Mouse (Mus musculus): ENCODE measurements around the gene Ptpn20. TPM values are rescaled to one million over a fixed set of nuclear protein-coding genes. Genes with fewer than 3 reads are reported as not detected.

Gene Ptpn20
- polyA plus RNA-seq (2012; ENCODE audit: insufficient read depth, insufficient read length, missing spikeins) = not detected in 2 replicates

GRCm38 (mm10) chr14:33588951-33589350 is at the start of gene Ptpn20:
Ptpn20 (plus strand) TSS chr14:33589207.
- Histone ChIP-seq H3K4me1 (ENCODE audit: control insufficient read depth, insufficient read depth, low read length) (no peaks in the 10 kb centered on the region), H3K4me3 (ENCODE audit: insufficient read depth, low read length) (no peak within 1 kb of the TSS), H3K27ac (ENCODE audit: insufficient read depth, low read depth, low read length) (no peak within 1 kb of the TSS)
- TF ChIP-seq CTCF (IDR thresholded peaks at IDR 0.05; ENCODE audit: low read depth, low read length) (no peak), POLR2A (IDR thresholded peaks at IDR 0.05; ENCODE audit: borderline replicate concordance, low read depth, low read length) (no peak)

- H3K27ac ChIP-seq (ENCODE audit: insufficient read depth, low read depth, low read length) = no peak overlapping the region
- TF ChIP-seq CTCF (IDR thresholded peaks at IDR 0.05; ENCODE audit: low read depth, low read length) = no peak
- no peak for TF ChIP-seq POLR2A (IDR thresholded peaks at IDR 0.05; ENCODE audit: borderline replicate concordance, low read depth, low read length)
- no peak overlapping the region for H3K4me3 ChIP-seq (ENCODE audit: insufficient read depth, low read length)
- no peaks in the 10 kb centered on the region for H3K4me1 ChIP-seq (ENCODE audit: control insufficient read depth, insufficient read depth, low read length)
Measured at GRCm38 (mm10) chr14:33539559-33540167, 49.3 kb upstream of the Ptpn20 start.

- TF ChIP-seq CTCF (IDR thresholded peaks at IDR 0.05; ENCODE audit: low read depth, low read length) = no peak
- no peak for TF ChIP-seq POLR2A (IDR thresholded peaks at IDR 0.05; ENCODE audit: borderline replicate concordance, low read depth, low read length)
- Histone ChIP-seq H3K27ac (ENCODE audit: insufficient read depth, low read depth, low read length) (no peak overlapping the region), H3K4me1 (ENCODE audit: control insufficient read depth, insufficient read depth, low read length) (no peaks in the 10 kb centered on the region), H3K4me3 (ENCODE audit: insufficient read depth, low read length) (no peak overlapping the region)
Measured at GRCm38 (mm10) chr14:33545565-33546143, 43.4 kb upstream of the Ptpn20 start.

GRCm38 (mm10) chr14:33548650-33549049 is 40.4 kb upstream of the Ptpn20 start:
- no peak for TF ChIP-seq CTCF (IDR thresholded peaks at IDR 0.05; ENCODE audit: low read depth, low read length)
- TF ChIP-seq POLR2A (IDR thresholded peaks at IDR 0.05; ENCODE audit: borderline replicate concordance, low read depth, low read length) = no peak
- H3K27ac ChIP-seq (ENCODE audit: insufficient read depth, low read depth, low read length) = no peak overlapping the region
- H3K4me3 ChIP-seq (ENCODE audit: insufficient read depth, low read length) = no peak overlapping the region
- no peaks in the 10 kb centered on the region for H3K4me1 ChIP-seq (ENCODE audit: control insufficient read depth, insufficient read depth, low read length)

- Histone ChIP-seq H3K4me3 (ENCODE audit: insufficient read depth, low read length) (no peak overlapping the region), H3K4me1 (ENCODE audit: control insufficient read depth, insufficient read depth, low read length) (no peaks in the 10 kb centered on the region), H3K27ac (ENCODE audit: insufficient read depth, low read depth, low read length) (no peak overlapping the region)
- TF ChIP-seq CTCF (IDR thresholded peaks at IDR 0.05; ENCODE audit: low read depth, low read length) (no peak), POLR2A (IDR thresholded peaks at IDR 0.05; ENCODE audit: borderline replicate concordance, low read depth, low read length) (no peak)
Measured at GRCm38 (mm10) chr14:33549856-33550255, 39.2 kb upstream of the Ptpn20 start.

GRCm38 (mm10) chr14:33570737-33571136 is 18.3 kb upstream of the Ptpn20 start:
- H3K27ac ChIP-seq (ENCODE audit: insufficient read depth, low read depth, low read length) = no peak overlapping the region
- TF ChIP-seq CTCF (IDR thresholded peaks at IDR 0.05; ENCODE audit: low read depth, low read length) (no peak), POLR2A (IDR thresholded peaks at IDR 0.05; ENCODE audit: borderline replicate concordance, low read depth, low read length) (no peak)
- no peak overlapping the region for H3K4me3 ChIP-seq (ENCODE audit: insufficient read depth, low read length)
- no peaks in the 10 kb centered on the region for H3K4me1 ChIP-seq (ENCODE audit: control insufficient read depth, insufficient read depth, low read length)

- TF ChIP-seq POLR2A (IDR thresholded peaks at IDR 0.05; ENCODE audit: borderline replicate concordance, low read depth, low read length) (no peak), CTCF (IDR thresholded peaks at IDR 0.05; ENCODE audit: low read depth, low read length) (no peak)
- Histone ChIP-seq H3K4me1 (ENCODE audit: control insufficient read depth, insufficient read depth, low read length) (no peaks in the 10 kb centered on the region), H3K4me3 (ENCODE audit: insufficient read depth, low read length) (no peak overlapping the region), H3K27ac (ENCODE audit: insufficient read depth, low read depth, low read length) (no peak overlapping the region)
Measured at GRCm38 (mm10) chr14:33573643-33574042, 15.4 kb upstream of the Ptpn20 start.

- TF ChIP-seq CTCF (IDR thresholded peaks at IDR 0.05; ENCODE audit: low read depth, low read length) = no peak
Measured at GRCm38 (mm10) chr14:33579771-33580484, 9.1 kb upstream of the Ptpn20 start.

GRCm38 (mm10) chr14:33598376-33599130 is 9.5 kb downstream of the Ptpn20 start:
- H3K4me3 ChIP-seq (ENCODE audit: insufficient read depth, low read length) = no peak overlapping the region
- TF ChIP-seq POLR2A (IDR thresholded peaks at IDR 0.05; ENCODE audit: borderline replicate concordance, low read depth, low read length) (no peak), CTCF (IDR thresholded peaks at IDR 0.05; ENCODE audit: low read depth, low read length) (no peak)

More at GRCm38 (mm10) chr14:33579771-33580484, 9.1 kb upstream of the Ptpn20 start:
- H3K27ac ChIP-seq (ENCODE audit: insufficient read depth, low read depth, low read length) = no peak overlapping the region
- no peaks in the 10 kb centered on the region for H3K4me1 ChIP-seq (ENCODE audit: control insufficient read depth, insufficient read depth, low read length)
- H3K4me3 ChIP-seq (ENCODE audit: insufficient read depth, low read length) = no peak overlapping the region

More at GRCm38 (mm10) chr14:33598376-33599130, 9.5 kb downstream of the Ptpn20 start:
- Histone ChIP-seq H3K4me1 (ENCODE audit: control insufficient read depth, insufficient read depth, low read length) (no peaks in the 10 kb centered on the region), H3K27ac (ENCODE audit: insufficient read depth, low read depth, low read length) (no peak overlapping the region)

Data from bone marrow macrophage, adult 2 months (primary cell).